Mouse (Mus musculus) ES-Bruce4 (cell line): ENCODE results near the gene Rbbp5.

Experiments
- CTCF ChIP-seq: IDR thresholded peaks from one replicate; pipeline ENCODE4 v1.8.1; 2011; ENCODE audit warnings: low read depth, low read length
- POLR2A ChIP-seq: IDR thresholded peaks from one replicate; pipeline ENCODE4 v1.8.1; 2011; ENCODE audit warnings: low read length; ENCODE audit not compliant: insufficient read depth

DNA sequence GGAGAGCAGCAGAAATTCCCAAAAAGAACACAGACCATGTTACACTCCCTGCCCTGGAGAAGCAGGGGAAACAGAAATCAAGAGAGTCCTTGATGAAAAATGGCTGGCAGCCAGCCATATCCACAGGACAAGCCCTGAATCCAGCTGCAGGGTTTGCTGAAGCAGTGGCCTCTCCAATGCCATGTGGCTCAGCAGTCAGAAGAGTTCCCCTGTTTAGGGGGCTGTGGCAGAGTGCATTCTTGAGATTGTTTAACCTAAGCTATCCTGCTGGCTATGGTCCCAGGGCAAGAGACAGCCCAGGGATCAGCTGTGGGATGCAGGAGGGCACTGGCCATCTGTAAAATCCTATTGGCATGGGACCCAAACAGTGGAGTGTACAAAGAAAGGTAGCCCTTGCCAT lies 8.2 kb upstream of the Rbbp5 start:
- TF ChIP-seq CTCF, result no peak
- TF ChIP-seq POLR2A, result no peak
